Mouse (Mus musculus): ENCODE results near the gene Arid1b.

GRCm38 (mm10) chr17:5101157-5101556 lies 107.0 kb downstream of the Arid1b start:
- TF ChIP-seq SMC3 (IDR thresholded peaks at IDR 0.05; ENCODE audit: low read depth, low read length): no peak
- TF ChIP-seq RAD21 (IDR thresholded peaks at IDR 0.05; ENCODE audit: low read depth, low read length): no peak
- no peak for TF ChIP-seq POLR2A (IDR thresholded peaks at IDR 0.05; ENCODE audit: low read depth, low read length)
- TF ChIP-seq CTCF (conservative IDR thresholded peaks at IDR 0.05 in 1 of 2, IDR thresholded peaks at IDR 0.05 in 1 of 2; ENCODE audit: low read depth in 2 of 2, low read length in 2 of 2): no peak
- no peak for TF ChIP-seq CHD2 (IDR thresholded peaks at IDR 0.05; ENCODE audit: low read length)
- TF ChIP-seq ZNF384 (IDR thresholded peaks at IDR 0.05; ENCODE audit: low read depth, low read length): no peak
- TF ChIP-seq SIN3A (IDR thresholded peaks at IDR 0.05; ENCODE audit: low read length): no peak

Data from CH12.LX (cell line).